Mouse (Mus musculus) cerebellum, adult 18-20 months (tissue): ENCODE results near the gene Epb41l4b.

ENCODE experiments used
- DNase-seq, 2 experiments: peaks; one replicate each; pipeline ENCODE4 v3.0.0; 2021

Gene Epb41l4b

GRCm38 (mm10) chr4:57113472-57114216, 29.6 kb downstream of the Epb41l4b start:
- no peak for DNase-seq

- DNase-seq, result no peak
Measured at GRCm38 (mm10) chr4:57111992-57112540, 31.2 kb downstream of the Epb41l4b start.

- no peak for DNase-seq
Measured at GRCm38 (mm10) chr4:57111411-57111810, 31.8 kb downstream of the Epb41l4b start.

GRCm38 (mm10) chr4:57109543-57109942, 33.7 kb downstream of the Epb41l4b start:
- no peak for DNase-seq

GRCm38 (mm10) chr4:57105339-57105738, 37.9 kb downstream of the Epb41l4b start:
- DNase-seq, result no peak

GRCm38 (mm10) chr4:57103830-57104229, 39.4 kb downstream of the Epb41l4b start:
- no peak for DNase-seq

- DNase-seq, result peak in 1 of 2 experiments; percentile 42
Measured at GRCm38 (mm10) chr4:57101095-57101494, 42.1 kb downstream of the Epb41l4b start.

GRCm38 (mm10) chr4:57097411-57097810, 45.8 kb downstream of the Epb41l4b start:
- DNase-seq, result peak; percentile 42 to 45

GRCm38 (mm10) chr4:57095569-57095968, 47.7 kb downstream of the Epb41l4b start:
- DNase-seq, result peak; percentile 38 to 49

- no peak for DNase-seq
Measured at GRCm38 (mm10) chr4:57091363-57091762, 51.9 kb downstream of the Epb41l4b start.

- DNase-seq, result no peak
Measured at GRCm38 (mm10) chr4:57088301-57088700, 54.9 kb downstream of the Epb41l4b start.

GRCm38 (mm10) chr4:57085750-57086400, 57.4 kb downstream of the Epb41l4b start:
- no peak for DNase-seq

GRCm38 (mm10) chr4:57083653-57084052, 59.6 kb downstream of the Epb41l4b start:
- no peak for DNase-seq

- no peak for DNase-seq
Measured at GRCm38 (mm10) chr4:57082775-57083428, 60.3 kb downstream of the Epb41l4b start.

- no peak for DNase-seq
Measured at GRCm38 (mm10) chr4:57081463-57081862, 61.8 kb downstream of the Epb41l4b start.

- no peak for DNase-seq
Measured at GRCm38 (mm10) chr4:57073843-57074242, 69.4 kb downstream of the Epb41l4b start.

- DNase-seq, result no peak
Measured at GRCm38 (mm10) chr4:57073174-57073573, 70.1 kb downstream of the Epb41l4b start.

GRCm38 (mm10) chr4:57070640-57071039, 72.6 kb downstream of the Epb41l4b start:
- no peak for DNase-seq

- DNase-seq, result no peak
Measured at GRCm38 (mm10) chr4:57068397-57068796, 74.8 kb downstream of the Epb41l4b start.

- DNase-seq, result no peak
Measured at GRCm38 (mm10) chr4:57067801-57068200, 75.4 kb downstream of the Epb41l4b start.

- no peak for DNase-seq
Measured at GRCm38 (mm10) chr4:57066936-57067335, 76.3 kb downstream of the Epb41l4b start.

GRCm38 (mm10) chr4:57065273-57065672, 78.0 kb downstream of the Epb41l4b start:
- peak; percentile 87 to 92 for DNase-seq

GRCm38 (mm10) chr4:57064830-57065229, 78.4 kb downstream of the Epb41l4b start:
- no peak for DNase-seq
